Mouse (Mus musculus): Measurements from ENCODE around the gene Cnnm1. TPM values are rescaled to one million over a fixed set of nuclear protein-coding genes. Genes with fewer than 3 reads are reported as not detected.
"Not testable (repeated sequence)": the region's sequence is repeated elsewhere in the genome, so short reads cannot be mapped to it uniquely, and the experiment has no call there.

The Cnnm1 gene
- total RNA-seq, 2 experiments from 2014 or later: not detected

- ATAC-seq (replicated peaks; ENCODE audit: low FRiP score, poor library complexity, severe bottlenecking): not testable (repeated sequence)
These were observed 63.4 kb downstream of the Cnnm1 start for GRCm38 (mm10) chr19:43503593-43503992.

GRCm38 (mm10) chr19:43505441-43505840 lies 65.2 kb downstream of the Cnnm1 start:
- no peak for ATAC-seq (replicated peaks; ENCODE audit: low FRiP score, poor library complexity, severe bottlenecking)

GRCm38 (mm10) chr19:43510436-43511220 lies 70.4 kb downstream of the Cnnm1 start:
- ATAC-seq (replicated peaks; ENCODE audit: low FRiP score, poor library complexity, severe bottlenecking): no peak

- no peak for ATAC-seq (replicated peaks; ENCODE audit: low FRiP score, poor library complexity, severe bottlenecking)
These were observed 71.7 kb downstream of the Cnnm1 start for GRCm38 (mm10) chr19:43511621-43512620.

GRCm38 (mm10) chr19:43513874-43514273 lies 73.6 kb downstream of the Cnnm1 start:
- no peak for ATAC-seq (replicated peaks; ENCODE audit: low FRiP score, poor library complexity, severe bottlenecking)

GRCm38 (mm10) chr19:43515668-43516396 lies 75.6 kb downstream of the Cnnm1 start:
- no peak for ATAC-seq (replicated peaks; ENCODE audit: low FRiP score, poor library complexity, severe bottlenecking)

- ATAC-seq (replicated peaks; ENCODE audit: low FRiP score, poor library complexity, severe bottlenecking): no peak
These were observed 76.3 kb downstream of the Cnnm1 start for GRCm38 (mm10) chr19:43516397-43517035.

- ATAC-seq (replicated peaks; ENCODE audit: low FRiP score, poor library complexity, severe bottlenecking): no peak
These were observed 77.1 kb downstream of the Cnnm1 start for GRCm38 (mm10) chr19:43517320-43517719.

GRCm38 (mm10) chr19:43517808-43518207 lies 77.6 kb downstream of the Cnnm1 start:
- ATAC-seq (replicated peaks; ENCODE audit: low FRiP score, poor library complexity, severe bottlenecking): no peak

GRCm38 (mm10) chr19:43518261-43518660 lies 78.0 kb downstream of the Cnnm1 start:
- no peak for ATAC-seq (replicated peaks; ENCODE audit: low FRiP score, poor library complexity, severe bottlenecking)

- ATAC-seq (replicated peaks; ENCODE audit: low FRiP score, poor library complexity, severe bottlenecking): no peak
These were observed 79.0 kb downstream of the Cnnm1 start for GRCm38 (mm10) chr19:43519226-43519625.

GRCm38 (mm10) chr19:43520402-43520801 lies 80.2 kb downstream of the Cnnm1 start:
- ATAC-seq (replicated peaks; ENCODE audit: low FRiP score, poor library complexity, severe bottlenecking): no peak

GRCm38 (mm10) chr19:43521362-43521761 lies 81.1 kb downstream of the Cnnm1 start:
- ATAC-seq (replicated peaks; ENCODE audit: low FRiP score, poor library complexity, severe bottlenecking): no peak

GRCm38 (mm10) chr19:43521996-43522395 lies 81.8 kb downstream of the Cnnm1 start:
- ATAC-seq (replicated peaks; ENCODE audit: low FRiP score, poor library complexity, severe bottlenecking): no peak

- ATAC-seq (replicated peaks; ENCODE audit: low FRiP score, poor library complexity, severe bottlenecking): no peak
These were observed 83.3 kb downstream of the Cnnm1 start for GRCm38 (mm10) chr19:43523551-43523950.

- peak; percentile 98 for ATAC-seq (replicated peaks; ENCODE audit: low FRiP score, poor library complexity, severe bottlenecking)
These were observed 84.2 kb downstream of the Cnnm1 start, which contains the start of gene Got1 for GRCm38 (mm10) chr19:43524187-43525103. Gene Got1 (minus strand): TSS chr19:43524605.

- peak; percentile 15; the same call in 1 of the 2 replicates for ATAC-seq (replicated peaks; ENCODE audit: low FRiP score, poor library complexity, severe bottlenecking)
These were observed 84.9 kb downstream of the Cnnm1 start for GRCm38 (mm10) chr19:43525104-43525482.

- ATAC-seq (replicated peaks; ENCODE audit: low FRiP score, poor library complexity, severe bottlenecking): no peak
These were observed 85.3 kb downstream of the Cnnm1 start for GRCm38 (mm10) chr19:43525566-43525965.

Measured in erythroblast, adult 5-6 weeks (primary cell).